In genomic region chr2:162637537-162637936, GRCm38 (mm10) we compare ENCODE assay signal across 23 mouse cellular contexts. TPM values are rescaled to one million over a fixed set of nuclear protein-coding genes. Genes with fewer than 3 reads are reported as not detected.
A peak's percentile ranks its signal among the peaks of the same experiment; 100 is the strongest.
DNase-seq lines count a peak whose midpoint lies in the region; ATAC-seq and TF ChIP-seq lines count a peak whose summit lies in the region.
"Had no signal": no experiment of that assay in that cellular context is flagged by ENCODE, and none has a peak within 500 bp of the region (broad histone marks: within the 10 kb centered on the region; RNA-seq: fewer than 3 reads in every experiment).

No protein-coding gene starts in this region.

- TF ChIP-seq CTCF in heart, postnatal 0 days (IDR thresholded peaks at IDR 0.05; ENCODE audit: low read depth), result no peak
- TF ChIP-seq CTCF in layer of hippocampus, adult 2 months (conservative IDR thresholded peaks at IDR 0.05), result no peak
- TF ChIP-seq CTCF in brain, embryonic 14.5 days (IDR thresholded peaks at IDR 0.05; ENCODE audit: borderline replicate concordance, extremely low read depth, insufficient read depth, insufficient read length), result no peak
- TF ChIP-seq CTCF in lung, postnatal 0 days (IDR thresholded peaks at IDR 0.05), result no peak

- H3K27me3 ChIP-seq in heart, postnatal 0 days (ENCODE audit: control insufficient read depth, insufficient read depth, low read length), result no peaks in the 10 kb centered on the region
- H3K27me3 ChIP-seq in lung, postnatal 0 days (replicated peaks; ENCODE audit: insufficient read depth, low read length), result no peaks in the 10 kb centered on the region

- H3K27ac ChIP-seq in heart, postnatal 0 days (ENCODE audit: low read depth), result no peak overlapping the region
- H3K27ac ChIP-seq in layer of hippocampus, adult 2 months, result peak overlapping the region; percentile 67
- no peak overlapping the region for H3K27ac ChIP-seq in lung, postnatal 0 days (ENCODE audit: low read length)
- H3K27ac ChIP-seq: forebrain, embryonic 10.5 days; gastrocnemius, adult 2 months; liver, embryonic 14.5 days; midbrain, embryonic 13.5 days had no signal

- intact Hi-C loops in heart, postnatal 10 days (cut with DNase I), result no loop called here

- H3K9ac ChIP-seq in heart, postnatal 0 days (replicated peaks; ENCODE audit: low read depth, low read length), result no peak overlapping the region
- H3K9ac ChIP-seq in lung, postnatal 0 days (replicated peaks; ENCODE audit: low read depth), result no peak overlapping the region
- H3K9ac ChIP-seq: limb, embryonic 12.5 days; liver, embryonic 14.5 days; midbrain, embryonic 13.5 days; neural tube, embryonic 13.5 days had no signal

- H3K4me2 ChIP-seq in heart, postnatal 0 days (ENCODE audit: low read depth, low read length), result no peak overlapping the region
- no peak overlapping the region for H3K4me2 ChIP-seq in lung, postnatal 0 days (replicated peaks; ENCODE audit: low read depth, low read length)
- H3K4me2 ChIP-seq: heart, embryonic 11.5 days; limb, embryonic 12.5 days; midbrain, embryonic 13.5 days; neural tube, embryonic 13.5 days had no signal

- TF ChIP-seq POLR2A in brain, embryonic 14.5 days (IDR thresholded peaks at IDR 0.05; ENCODE audit: borderline replicate concordance, extremely low read depth, insufficient read depth, insufficient read length, poor library complexity, severe bottlenecking), result no peak

- no peak for TF ChIP-seq EP300 in heart, postnatal 0 days (IDR thresholded peaks at IDR 0.05; ENCODE audit: low read depth)
- TF ChIP-seq EP300 in lung, postnatal 0 days (IDR thresholded peaks at IDR 0.05), result 0 out of 2 replicates have a peak, but pooled peaks have one; percentile 13

- peaks cover 15% of the 10 kb centered on the region for H3K4me1 ChIP-seq in heart, postnatal 0 days (ENCODE audit: control insufficient read depth, insufficient read depth)
- 0 out of 2 replicates have a peak, but pooled peaks cover 3% of the 10 kb centered on the region for H3K4me1 ChIP-seq in lung, postnatal 0 days (ENCODE audit: insufficient read depth, low read depth, low read length)

- H3K4me3 ChIP-seq in heart, postnatal 0 days (ENCODE audit: low read depth, low read length), result no peak overlapping the region
- H3K4me3 ChIP-seq in layer of hippocampus, adult 2 months, result no peak overlapping the region
- no peak overlapping the region for H3K4me3 ChIP-seq in lung, postnatal 0 days (ENCODE audit: low read depth, low read length)
- H3K4me3 ChIP-seq: forebrain, embryonic 10.5 days; gastrocnemius, adult 2 months; limb, embryonic 12.5 days; midbrain, embryonic 13.5 days; neural tube, embryonic 13.5 days had no signal

- ATAC-seq in heart, postnatal 0 days (ENCODE audit: insufficient read depth, low read depth), result no peak
- ATAC-seq in lung, postnatal 0 days, result no peak; the same call in 1 of the 2 replicates
- ATAC-seq: activated CD4-positive, CD25-positive, alpha-beta regulatory T cell, adult 4 months; midbrain, embryonic 13.5 days had no signal

- H3K9me3 ChIP-seq in heart, postnatal 0 days (replicated peaks; ENCODE audit: control insufficient read depth, low read length), result no peaks in the 10 kb centered on the region
- no peaks in the 10 kb centered on the region for H3K9me3 ChIP-seq in lung, postnatal 0 days (ENCODE audit: low read length)
- H3K9me3 ChIP-seq: forebrain, embryonic 10.5 days; limb, embryonic 12.5 days; midbrain, embryonic 13.5 days; neural tube, embryonic 13.5 days had no signal

- peak; percentile 19 for DNase-seq in heart, postnatal 0 days (ENCODE audit: low spot score)
- DNase-seq in heart, postnatal 10 days, result no peak
- DNase-seq in layer of hippocampus, adult 2 months (ENCODE audit: low spot score in 2 of 2), result no peak
- DNase-seq in layer of hippocampus, postnatal 10 days (ENCODE audit: low spot score in 2 of 2), result no peak
- peak; percentile 44 for DNase-seq in brain, embryonic 14.5 days (ENCODE audit: low read depth)
- DNase-seq in lung, postnatal 0 days (ENCODE audit: low spot score), result peak; percentile 36
- no peak for DNase-seq in MN1 (ENCODE audit: low spot score)
- DNase-seq: adrenal gland, postnatal 14 days; cerebellum, adult 11 months; gastrocnemius, adult 2 months; kidney, adult 18-20 months; kidney, postnatal 36 days; layer of hippocampus, adult 9-11 months; right cerebral cortex, adult 18-20 months; thymus, postnatal 14 days had no signal

- 9% methylated on average over 1 of the region's 1 CpGs for WGBS in heart, postnatal 0 days
- WGBS in lung, postnatal 0 days, result 11% methylated on average over 1 of the region's 1 CpGs

- no peaks in the 10 kb centered on the region for H3K36me3 ChIP-seq in heart, postnatal 0 days (replicated peaks; ENCODE audit: control insufficient read depth, insufficient read depth, low read length)
- H3K36me3 ChIP-seq in lung, postnatal 0 days (ENCODE audit: insufficient read depth, low read length), result no peaks in the 10 kb centered on the region
- H3K36me3 ChIP-seq: forebrain, embryonic 10.5 days; limb, embryonic 12.5 days; midbrain, embryonic 13.5 days; neural tube, embryonic 13.5 days had no signal

RNA-seq across cellular contexts. Expression of gene Ptprt, which starts 23.4 kb away (rescaled TPM):
- 0.08 and 0.12 TPM in 2 replicates for total RNA-seq in heart, postnatal 0 days (2014; rRNA removed; ENCODE audit: low replicate concordance)
- 0.47 and 0.55 TPM in 2 replicates for polyA plus RNA-seq in heart, postnatal 0 days (2015; fragmentation: Nextera tagmentation; extraction: Ambion mirVana)
- under 1 TPM; 0.25 to 0.67 TPM for total RNA-seq in heart, postnatal 10 days (2021)
- 10 to 100 TPM; 49.0 to 49.5 TPM for total RNA-seq in layer of hippocampus, adult 2 months (2021)
- total RNA-seq in layer of hippocampus, postnatal 10 days (2021), result 10 to 100 TPM; 62.1 to 65.5 TPM
- 5.7 and 14.8 TPM in 2 replicates for polyA plus RNA-seq in brain, embryonic 14.5 days (2012; rRNA removed)
- polyA plus RNA-seq in lung, postnatal 0 days (2015; fragmentation: Nextera tagmentation; extraction: Ambion mirVana), result 0.08 and 0.37 TPM in 2 replicates
- total RNA-seq: megakaryocyte progenitor cell, adult 5-6 weeks had no signal
- polyA plus RNA-seq: activated CD4-positive, CD25-positive, alpha-beta regulatory T cell, adult 4 months had no signal

Comparison
In these comparisons a context has a peak if more than half of its experiments do, and no peak if none do; other contexts are left out.
1. DNase-seq: peak in heart, postnatal 0 days (single experiment), brain, embryonic 14.5 days (single experiment) and lung, postnatal 0 days (single experiment); none in heart, postnatal 10 days (0 of 2), layer of hippocampus, adult 2 months (0 of 2), layer of hippocampus, postnatal 10 days (0 of 2) and MN1 (single experiment).
2. RNA of gene Ptprt, which starts 23.4 kb away (total RNA-seq): 62.1 to 65.5 TPM in layer of hippocampus, postnatal 10 days and 49.0 to 49.5 TPM in layer of hippocampus, adult 2 months; 0.25 to 0.67 TPM in heart, postnatal 10 days and 0.08 to 0.12 TPM in heart, postnatal 0 days; every median in the first group is over 10 times any median in the second.